Mouse (Mus musculus) MEL (cell line): ENCODE measurements at regions not wholly inside any gene's neighbourhood (a gene's known extent, or its start where the extent isn't known, plus 50 kb on each side); places are given as distances from the start of the nearest gene placed in this dataset.

ENCODE experiments used
- CHD1 ChIP-seq: IDR thresholded peaks from 2 replicates; pipeline ENCODE4 v1.6.1; 2012; ENCODE audit warnings: low read depth, mild to moderate bottlenecking, inconsistent platforms, low read length, improper control_type of control experiment
- CHD2 ChIP-seq: IDR thresholded peaks from 2 replicates; pipeline ENCODE4 v1.6.1; 2011; ENCODE audit warnings: low read length, improper control_type of control experiment
- CTCF ChIP-seq, 3 experiments: IDR thresholded peaks in 2 of 3; conservative IDR thresholded peaks in 1 of 3; 2 replicates each; pipeline ENCODE4 v1.5.1; 2011 to 2012; ENCODE audit warnings: low read length in 3 of 3, low read depth in 2 of 3, mild to moderate bottlenecking in 2 of 3, improper control_type of control experiment in 1 of 3, inconsistent platforms in 1 of 3, mixed read lengths in 1 of 3, moderate library complexity in 1 of 3; ENCODE audit not compliant: control insufficient read depth in 1 of 3, insufficient read depth in 1 of 3, poor library complexity in 1 of 3, severe bottlenecking in 1 of 3
- EP300 ChIP-seq, 2 experiments: IDR thresholded peaks; 2 replicates each; pipeline ENCODE4 v1.6.1; 2011; ENCODE audit warnings: improper control_type of control experiment in 2 of 2, low read length in 2 of 2, low read depth in 1 of 2, mild to moderate bottlenecking in 1 of 2
- GATA1 ChIP-seq: IDR thresholded peaks from 2 replicates; pipeline ENCODE4 v1.6.1; 2011; ENCODE audit warnings: low read depth, low read length, improper control_type of control experiment
- MXI1 ChIP-seq: IDR thresholded peaks from 2 replicates; pipeline ENCODE4 v1.6.1; 2011; ENCODE audit warnings: mild to moderate bottlenecking, low read depth, low read length, improper control_type of control experiment
- NRF1 ChIP-seq: IDR thresholded peaks from 2 replicates; pipeline ENCODE4 v1.6.1; 2014; ENCODE audit warnings: low read depth, mild to moderate bottlenecking, inconsistent platforms, low read length, improper control_type of control experiment, moderate library complexity; ENCODE audit not compliant: poor library complexity, insufficient read depth, severe bottlenecking
- POLR2A ChIP-seq, 2 experiments: IDR thresholded peaks; 2 replicates each; pipeline ENCODE4 v1.6.1; 2011 to 2012; ENCODE audit warnings: low read length in 2 of 2, mild to moderate bottlenecking in 2 of 2, control low read depth in 1 of 2, improper control_type of control experiment in 1 of 2, low read depth in 1 of 2, moderate library complexity in 1 of 2; ENCODE audit not compliant: control insufficient read depth in 1 of 2, insufficient read depth in 1 of 2, poor library complexity in 1 of 2
- POLR2AphosphoS2 ChIP-seq: IDR thresholded peaks from 2 replicates; pipeline ENCODE4 v1.6.1; 2011; ENCODE audit warnings: low read length, improper control_type of control experiment
- RAD21 ChIP-seq: IDR thresholded peaks from 2 replicates; pipeline ENCODE4 v1.6.1; 2011; ENCODE audit warnings: mild to moderate bottlenecking, low read depth, low read length, improper control_type of control experiment
- TAL1 ChIP-seq: IDR thresholded peaks from 2 replicates; pipeline ENCODE4 v1.6.1; 2012; ENCODE audit warnings: mild to moderate bottlenecking, inconsistent platforms, low read length, moderate library complexity, mixed read lengths
- USF1 ChIP-seq: IDR thresholded peaks from 2 replicates; pipeline ENCODE4 v1.6.1; 2014; ENCODE audit warnings: low read depth, mild to moderate bottlenecking, inconsistent platforms, low read length, improper control_type of control experiment, moderate library complexity
- USF2 ChIP-seq, 2 experiments: IDR thresholded peaks; 2 replicates each; pipeline ENCODE4 v1.6.1; 2011 to 2012; ENCODE audit warnings: improper control_type of control experiment in 2 of 2, low read length in 2 of 2, borderline replicate concordance in 1 of 2, inconsistent platforms in 1 of 2, low read depth in 1 of 2, mild to moderate bottlenecking in 1 of 2; ENCODE audit not compliant: insufficient read depth in 1 of 2
- ZC3H11A ChIP-seq: IDR thresholded peaks from 2 replicates; pipeline ENCODE4 v1.6.1; 2012; ENCODE audit warnings: low read depth, mild to moderate bottlenecking, inconsistent platforms, low read length, improper control_type of control experiment

- TF ChIP-seq CTCF (IDR thresholded peaks at IDR 0.05 in 2 of 3, conservative IDR thresholded peaks at IDR 0.05 in 1 of 3; ENCODE audit: control insufficient read depth in 1 of 3, insufficient read depth in 1 of 3, low read depth in 2 of 3, low read length in 3 of 3, poor library complexity in 1 of 3, severe bottlenecking in 1 of 3) = no peak
- no peak for TF ChIP-seq CHD1
- TF ChIP-seq MXI1 = no peak
- peak; percentile 95 to 96 for TF ChIP-seq EP300 (IDR thresholded peaks at IDR 0.05; ENCODE audit: low read depth in 1 of 2, low read length in 2 of 2)
- no peak for TF ChIP-seq RAD21
- no peak for TF ChIP-seq POLR2A (IDR thresholded peaks at IDR 0.05; ENCODE audit: control insufficient read depth in 1 of 2, insufficient read depth in 1 of 2, low read depth in 1 of 2, low read length in 2 of 2, poor library complexity in 1 of 2)
- TF ChIP-seq ZC3H11A = no peak
- peak; percentile 44 for TF ChIP-seq TAL1
- no peak for TF ChIP-seq CHD2
- 0 out of 4 replicates have a peak, but pooled peaks of 1 of the 2 experiments have one; percentile 42 for TF ChIP-seq USF2 (IDR thresholded peaks at IDR 0.05; ENCODE audit: borderline replicate concordance in 1 of 2, insufficient read depth in 1 of 2, low read depth in 1 of 2, low read length in 2 of 2)
- peak; percentile 91 for TF ChIP-seq USF1
- TF ChIP-seq POLR2AphosphoS2 = no peak
- TF ChIP-seq NRF1 = no peak
- TF ChIP-seq GATA1 = peak; percentile 96
Measured at GRCm38 (mm10) chr3:118329132-118329674, 232.7 kb upstream of the Dpyd start.
